Mouse (Mus musculus): Measurements from ENCODE around the gene Elp5. TPM values are rescaled to one million over a fixed set of nuclear protein-coding genes. Genes with fewer than 3 reads are reported as not detected.

Gene Elp5
- polyA plus RNA-seq, 1 experiment, result 77.6 TPM

DNA sequence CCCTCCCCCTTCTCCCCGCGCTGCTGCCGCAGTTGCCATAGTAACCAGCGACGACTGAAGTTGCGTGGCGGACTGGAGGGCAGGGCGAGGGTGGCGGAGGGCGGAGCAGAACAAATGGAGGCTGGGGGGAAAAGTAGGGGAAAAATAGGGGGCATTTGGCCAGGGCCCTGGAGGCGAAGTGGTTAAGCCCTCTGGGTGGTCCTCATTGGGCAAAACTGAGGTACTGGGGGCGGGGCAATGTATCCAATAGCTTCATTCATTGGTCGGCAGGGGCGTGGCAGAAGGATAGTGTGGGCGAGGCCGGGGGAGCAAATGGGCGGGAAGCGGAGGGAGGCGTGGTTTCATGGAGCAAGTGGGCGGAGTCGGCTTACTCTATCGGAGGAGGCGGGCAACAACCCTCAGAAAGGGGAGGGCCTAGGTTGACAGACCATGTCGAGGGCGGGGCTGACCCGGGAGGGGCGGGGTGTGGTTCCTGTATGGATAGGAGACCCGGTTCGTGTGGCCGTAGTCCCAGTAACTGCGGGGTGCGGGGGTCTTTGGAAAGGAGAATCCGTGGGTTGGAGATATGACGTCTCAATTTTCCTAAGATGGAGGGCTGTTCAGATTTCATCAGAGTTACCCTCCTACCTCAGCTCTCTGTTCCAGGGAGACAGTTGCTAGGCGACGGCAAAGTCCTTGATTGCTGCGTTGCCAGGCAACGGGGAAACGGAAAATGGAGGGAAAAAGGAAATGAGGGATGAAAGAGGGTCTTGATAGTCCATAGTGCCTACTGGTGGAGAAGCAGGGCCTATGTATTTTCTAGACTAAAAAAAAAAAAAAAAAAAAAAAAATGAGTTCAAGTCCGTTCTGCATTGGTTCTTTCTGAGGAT is 39.2 kb upstream of the Elp5 start:
- H3K9ac ChIP-seq (ENCODE audit: low read depth, poor library complexity, severe bottlenecking), result peak overlapping the region; percentile 31; the same call in 1 of the 2 replicates

GRCm38 (mm10) chr11:70020731-70021263 is 38.5 kb upstream of the Elp5 start:
- H3K4me3 ChIP-seq (ENCODE audit: low read depth, low read length), result peak overlapping the region; percentile 78
- H3K27ac ChIP-seq (ENCODE audit: insufficient read depth, low read length), result no peak overlapping the region
- H3K27me3 ChIP-seq (ENCODE audit: control insufficient read depth, insufficient read depth, low read length, poor library complexity, severe bottlenecking), result no peaks in the 10 kb centered on the region
- peak overlapping the region; percentile 31; the same call in 1 of the 2 replicates for H3K9ac ChIP-seq (ENCODE audit: low read depth, poor library complexity, severe bottlenecking)
- H3K4me1 ChIP-seq (ENCODE audit: control insufficient read depth, insufficient read depth, low read length), result no peaks in the 10 kb centered on the region
- H3K36me3 ChIP-seq (ENCODE audit: control insufficient read depth, insufficient read depth, low read length, poor library complexity, severe bottlenecking), result no peaks in the 10 kb centered on the region
- no peak for TF ChIP-seq EP300 (IDR thresholded peaks at IDR 0.05; ENCODE audit: insufficient read depth, low read depth, low read length)
- peak; percentile 40 for TF ChIP-seq CTCF (IDR thresholded peaks at IDR 0.05; ENCODE audit: low read depth, low read length)
- no peaks in the 10 kb centered on the region for H3K9me3 ChIP-seq (replicated peaks; ENCODE audit: control insufficient read depth, insufficient read depth, low read length, poor library complexity, severe bottlenecking)

More for the DNA sequence above, 39.2 kb upstream of the Elp5 start:
- TF ChIP-seq POLR2A (IDR thresholded peaks at IDR 0.05; ENCODE audit: insufficient read depth, low read length), result no peak
- TF ChIP-seq CTCF (IDR thresholded peaks at IDR 0.05; ENCODE audit: low read depth, low read length), result no peak
- TF ChIP-seq EP300 (IDR thresholded peaks at IDR 0.05; ENCODE audit: insufficient read depth, low read depth, low read length), result no peak
- H3K9me3 ChIP-seq (replicated peaks; ENCODE audit: control insufficient read depth, insufficient read depth, low read length, poor library complexity, severe bottlenecking), result no peaks in the 10 kb centered on the region
- no peak overlapping the region for H3K27ac ChIP-seq (ENCODE audit: insufficient read depth, low read length)
- peak overlapping the region; percentile 78 for H3K4me3 ChIP-seq (ENCODE audit: low read depth, low read length)
- peaks cover 3% of the 10 kb centered on the region for H3K4me1 ChIP-seq (ENCODE audit: control insufficient read depth, insufficient read depth, low read length)
- no peaks in the 10 kb centered on the region for H3K36me3 ChIP-seq (ENCODE audit: control insufficient read depth, insufficient read depth, low read length, poor library complexity, severe bottlenecking)
- no peaks in the 10 kb centered on the region for H3K27me3 ChIP-seq (ENCODE audit: control insufficient read depth, insufficient read depth, low read length, poor library complexity, severe bottlenecking)

GRCm38 (mm10) chr11:70020022-70020631 is 37.8 kb upstream of the Elp5 start:
- no peak overlapping the region for H3K4me3 ChIP-seq (ENCODE audit: low read depth, low read length)
- no peaks in the 10 kb centered on the region for H3K27me3 ChIP-seq (ENCODE audit: control insufficient read depth, insufficient read depth, low read length, poor library complexity, severe bottlenecking)

DNA sequence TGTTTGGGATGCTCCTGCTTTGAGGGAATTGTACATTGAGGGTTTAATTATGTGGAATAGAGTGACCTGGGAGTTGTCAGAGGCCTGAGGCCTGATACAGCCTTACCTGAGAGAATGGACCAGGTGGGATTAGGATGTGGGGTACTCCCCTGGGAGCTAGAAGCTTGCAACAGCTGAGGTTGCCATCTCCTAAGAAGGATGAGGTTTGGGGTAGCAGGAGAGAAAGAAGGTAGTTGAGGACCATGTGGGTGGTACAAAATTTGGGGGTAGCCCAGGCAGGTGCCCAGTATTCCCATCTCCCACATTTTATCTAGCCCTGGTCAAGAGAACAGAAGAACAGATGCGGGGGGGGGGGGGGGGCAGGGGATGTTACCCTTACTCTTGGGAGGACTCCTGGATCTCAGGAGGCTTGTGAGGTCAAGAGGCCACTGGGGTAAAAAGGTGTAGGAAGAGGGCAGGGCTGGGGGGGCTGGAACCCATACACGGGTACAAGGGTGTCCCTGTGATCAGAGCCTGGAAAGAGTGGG is 37.2 kb upstream of the Elp5 start:
- Histone ChIP-seq H3K27ac (ENCODE audit: insufficient read depth, low read length) (no peak overlapping the region), H3K9ac (ENCODE audit: low read depth, poor library complexity, severe bottlenecking) (0 out of 2 replicates have a peak overlapping the region, but pooled peaks have one; percentile 6)

More at GRCm38 (mm10) chr11:70020022-70020631, 37.8 kb upstream of the Elp5 start:
- Histone ChIP-seq H3K27ac (ENCODE audit: insufficient read depth, low read length) (peak overlapping the region; percentile 16; the same call in 1 of the 2 replicates), H3K9ac (ENCODE audit: low read depth, poor library complexity, severe bottlenecking) (0 out of 2 replicates have a peak overlapping the region, but pooled peaks have one; percentile 6), H3K9me3 (replicated peaks; ENCODE audit: control insufficient read depth, insufficient read depth, low read length, poor library complexity, severe bottlenecking) (no peaks in the 10 kb centered on the region), H3K36me3 (ENCODE audit: control insufficient read depth, insufficient read depth, low read length, poor library complexity, severe bottlenecking) (no peaks in the 10 kb centered on the region), H3K4me1 (ENCODE audit: control insufficient read depth, insufficient read depth, low read length) (no peaks in the 10 kb centered on the region)
- no peak for TF ChIP-seq POLR2A (IDR thresholded peaks at IDR 0.05; ENCODE audit: insufficient read depth, low read length)
- no peak for TF ChIP-seq EP300 (IDR thresholded peaks at IDR 0.05; ENCODE audit: insufficient read depth, low read depth, low read length)
- TF ChIP-seq CTCF (IDR thresholded peaks at IDR 0.05; ENCODE audit: low read depth, low read length), result no peak

DNA sequence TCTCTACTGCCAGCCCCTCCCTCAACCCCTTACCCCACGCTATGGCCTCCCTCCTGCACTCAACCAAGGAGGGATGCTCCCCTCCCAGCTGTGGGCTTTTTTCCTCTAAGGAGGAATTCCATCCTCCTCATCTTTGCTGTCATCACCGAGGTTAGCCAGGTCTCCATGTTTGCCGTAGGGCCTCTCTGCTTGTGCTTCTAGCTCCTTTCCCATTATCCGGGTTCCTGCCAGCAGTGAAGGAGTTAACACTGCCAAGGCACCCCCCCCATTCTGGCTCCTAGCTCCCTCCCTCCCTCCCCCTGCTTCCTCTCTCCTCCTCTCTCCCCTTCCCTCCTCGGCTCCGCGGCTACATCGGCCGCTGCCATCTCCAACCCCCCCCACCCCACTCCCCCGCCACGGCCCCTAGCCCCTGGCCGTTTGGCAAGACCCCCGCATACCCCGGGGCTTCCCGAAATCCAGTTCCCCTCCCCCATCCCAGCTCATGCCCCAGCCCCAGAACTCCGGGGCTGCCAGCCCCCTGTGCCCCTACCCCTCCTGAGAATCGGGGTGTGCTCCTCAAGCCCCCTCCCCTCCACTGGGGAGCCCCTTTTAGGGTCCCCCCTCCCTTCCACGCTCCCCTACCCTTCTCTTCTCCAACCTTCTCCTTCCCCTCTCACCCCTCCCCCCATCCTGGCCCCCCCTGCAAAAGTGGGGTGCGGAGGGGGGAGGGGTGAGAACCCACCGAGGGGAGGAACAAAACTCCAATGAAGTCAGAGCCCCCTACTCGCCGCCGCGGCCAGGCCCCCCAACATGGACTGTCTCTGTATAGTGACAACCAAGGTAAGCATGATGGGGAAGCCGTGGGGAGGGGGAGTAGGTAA is 36.0 kb upstream of the Elp5 start:
- no peaks in the 10 kb centered on the region for H3K4me1 ChIP-seq (ENCODE audit: control insufficient read depth, insufficient read depth, low read length)
- no peaks in the 10 kb centered on the region for H3K27me3 ChIP-seq (ENCODE audit: control insufficient read depth, insufficient read depth, low read length, poor library complexity, severe bottlenecking)
- peak overlapping the region; percentile 37 for H3K4me3 ChIP-seq (ENCODE audit: low read depth, low read length)
- H3K9me3 ChIP-seq (replicated peaks; ENCODE audit: control insufficient read depth, insufficient read depth, low read length, poor library complexity, severe bottlenecking), result no peaks in the 10 kb centered on the region
- H3K36me3 ChIP-seq (ENCODE audit: control insufficient read depth, insufficient read depth, low read length, poor library complexity, severe bottlenecking), result no peaks in the 10 kb centered on the region
- peak overlapping the region; percentile 86 for H3K9ac ChIP-seq (ENCODE audit: low read depth, poor library complexity, severe bottlenecking)
- TF ChIP-seq POLR2A (IDR thresholded peaks at IDR 0.05; ENCODE audit: insufficient read depth, low read length), result no peak
- TF ChIP-seq EP300 (IDR thresholded peaks at IDR 0.05; ENCODE audit: insufficient read depth, low read depth, low read length), result no peak
- TF ChIP-seq CTCF (IDR thresholded peaks at IDR 0.05; ENCODE audit: low read depth, low read length), result no peak
- H3K27ac ChIP-seq (ENCODE audit: insufficient read depth, low read length), result no peak overlapping the region

More for the DNA sequence above, 37.2 kb upstream of the Elp5 start:
- Histone ChIP-seq H3K9me3 (replicated peaks; ENCODE audit: control insufficient read depth, insufficient read depth, low read length, poor library complexity, severe bottlenecking) (no peaks in the 10 kb centered on the region), H3K27me3 (ENCODE audit: control insufficient read depth, insufficient read depth, low read length, poor library complexity, severe bottlenecking) (no peaks in the 10 kb centered on the region), H3K4me1 (ENCODE audit: control insufficient read depth, insufficient read depth, low read length) (no peaks in the 10 kb centered on the region), H3K4me3 (ENCODE audit: low read depth, low read length) (no peak overlapping the region), H3K36me3 (ENCODE audit: control insufficient read depth, insufficient read depth, low read length, poor library complexity, severe bottlenecking) (no peaks in the 10 kb centered on the region)
- TF ChIP-seq EP300 (IDR thresholded peaks at IDR 0.05; ENCODE audit: insufficient read depth, low read depth, low read length) (no peak), CTCF (IDR thresholded peaks at IDR 0.05; ENCODE audit: low read depth, low read length) (no peak), POLR2A (IDR thresholded peaks at IDR 0.05; ENCODE audit: insufficient read depth, low read length) (no peak)

All from ES-Bruce4 (cell line).